Mouse (Mus musculus) right cerebral cortex, postnatal 25 days (tissue): Measurements from ENCODE around the gene Psmd3.
"Not testable (repeated sequence)": the region's sequence is repeated elsewhere in the genome, so short reads cannot be mapped to it uniquely, and the experiment has no call there.

ENCODE experiments used
- DNase-seq: peaks from one replicate; pipeline ENCODE4 v3.0.0; 2022

The Psmd3 gene

GRCm38 (mm10) chr11:98721458-98722226 is 39.3 kb downstream of the Psmd3 start:
- peak; percentile 33 for DNase-seq

GRCm38 (mm10) chr11:98723098-98723497 is 40.7 kb downstream of the Psmd3 start:
- no peak for DNase-seq

- DNase-seq, result no peak
Observed at GRCm38 (mm10) chr11:98725926-98726506, 43.7 kb downstream of the Psmd3 start.

- DNase-seq, result peak; percentile 88
Observed at GRCm38 (mm10) chr11:98729119-98729588, 46.8 kb downstream of the Psmd3 start, which contains the start of gene Med24. TSS of gene Med24 (minus strand) at chr11:98729435.

GRCm38 (mm10) chr11:98730727-98731126 is 48.4 kb downstream of the Psmd3 start:
- DNase-seq, result no peak

GRCm38 (mm10) chr11:98731134-98731533 is 48.8 kb downstream of the Psmd3 start:
- DNase-seq, result peak; percentile 82

GRCm38 (mm10) chr11:98734020-98734419 is 51.7 kb downstream of the Psmd3 start:
- no peak for DNase-seq

GRCm38 (mm10) chr11:98735111-98735510 is 52.8 kb downstream of the Psmd3 start:
- peak; percentile 46 for DNase-seq

- DNase-seq, result no peak
Observed at GRCm38 (mm10) chr11:98736176-98736575, 53.8 kb downstream of the Psmd3 start.

- not testable (repeated sequence) for DNase-seq
Observed at GRCm38 (mm10) chr11:98737220-98737619, 54.9 kb downstream of the Psmd3 start.

- DNase-seq, result peak; percentile 62
Observed at GRCm38 (mm10) chr11:98738428-98738911, 56.1 kb downstream of the Psmd3 start.

- DNase-seq, result no peak
Observed at GRCm38 (mm10) chr11:98738925-98739324, 56.6 kb downstream of the Psmd3 start.

- DNase-seq, result peak; percentile 50
Observed at GRCm38 (mm10) chr11:98740026-98740392, 57.7 kb downstream of the Psmd3 start.

- peak; percentile 76 for DNase-seq
Observed at GRCm38 (mm10) chr11:98740393-98741050, 58.2 kb downstream of the Psmd3 start, which contains the start of gene Thra. TSS of gene Thra (plus strand) at chr11:98740638.

- DNase-seq, result peak; percentile 45
Observed at GRCm38 (mm10) chr11:98741051-98741620, 58.8 kb downstream of the Psmd3 start.

GRCm38 (mm10) chr11:98741622-98742396 is 59.5 kb downstream of the Psmd3 start:
- peak; percentile 84 for DNase-seq

GRCm38 (mm10) chr11:98742397-98743291 is 60.3 kb downstream of the Psmd3 start:
- peak; percentile 56 for DNase-seq

GRCm38 (mm10) chr11:98743655-98744345 is 61.4 kb downstream of the Psmd3 start:
- DNase-seq, result peak; percentile 51

- no peak for DNase-seq
Observed at GRCm38 (mm10) chr11:98744456-98745019, 62.2 kb downstream of the Psmd3 start.
